Mouse (Mus musculus): ENCODE results near the gene Ankrd13d.

DNA sequence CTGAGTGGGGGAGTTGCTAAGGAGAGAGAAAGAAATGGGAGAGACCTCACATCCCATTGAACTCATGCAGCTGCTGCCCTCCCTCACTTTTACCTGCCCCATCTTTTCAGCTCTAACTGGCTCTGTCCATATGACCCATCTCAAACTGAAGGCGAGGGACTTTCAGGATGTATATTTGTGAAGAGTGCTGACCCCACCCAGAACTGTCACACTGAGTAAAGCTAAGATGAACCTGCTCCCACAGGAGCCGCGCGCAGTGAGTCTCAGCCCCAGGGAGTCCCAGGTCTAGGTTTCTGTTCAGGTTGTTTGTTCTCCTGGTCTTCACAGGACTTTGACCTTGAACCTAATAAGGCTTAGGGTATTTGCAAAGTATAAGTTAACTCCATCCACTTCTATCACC, 54.0 kb downstream of the Ankrd13d start:
- no peak for TF ChIP-seq POLR2A (IDR thresholded peaks at IDR 0.05; ENCODE audit: low read depth, low read length)
- TF ChIP-seq CTCF (IDR thresholded peaks at IDR 0.05; ENCODE audit: extremely low read depth, insufficient read depth, insufficient read length, insufficient replicate concordance) = no peak
